ENCODE assay signal across 24 mouse cellular contexts in genomic region chr8:82669241-82669640, GRCm38 (mm10).
"Had no signal": no experiment of that assay in that cellular context is flagged by ENCODE, and none has a peak within 500 bp of the region (broad histone marks: within the 10 kb centered on the region; RNA-seq: fewer than 3 reads in every experiment).

No protein-coding gene starts in this region.

- H3K4me3 ChIP-seq: heart, embryonic 10.5 days; heart, embryonic 12.5 days; hindbrain, embryonic 10.5 days; hindbrain, embryonic 12.5 days; intestine, embryonic 15.5 days; layer of hippocampus, adult 2 months; left cerebral cortex, adult 2 months; limb, embryonic 10.5 days; limb, embryonic 12.5 days had no signal

- H3K4me1 ChIP-seq: heart, embryonic 10.5 days; heart, embryonic 12.5 days; hindbrain, embryonic 10.5 days; hindbrain, embryonic 12.5 days; intestine, embryonic 15.5 days; limb, embryonic 10.5 days; limb, embryonic 12.5 days had no signal

- H3K27ac ChIP-seq: heart, embryonic 10.5 days; hindbrain, embryonic 10.5 days; hindbrain, embryonic 12.5 days; hindbrain, embryonic 14.5 days; intestine, embryonic 15.5 days; layer of hippocampus, adult 2 months; left cerebral cortex, adult 2 months; limb, embryonic 10.5 days; limb, embryonic 12.5 days had no signal

- H3K9me3 ChIP-seq: heart, embryonic 10.5 days; heart, embryonic 12.5 days; hindbrain, embryonic 10.5 days; hindbrain, embryonic 12.5 days; intestine, embryonic 15.5 days; limb, embryonic 10.5 days; limb, embryonic 12.5 days had no signal

- H3K9ac ChIP-seq: heart, embryonic 12.5 days; hindbrain, embryonic 12.5 days; hindbrain, embryonic 14.5 days; intestine, embryonic 15.5 days; limb, embryonic 12.5 days had no signal

- H3K27me3 ChIP-seq: heart, embryonic 12.5 days; hindbrain, embryonic 12.5 days; intestine, embryonic 15.5 days; limb, embryonic 12.5 days had no signal

- DNase-seq: gastrocnemius, postnatal 14 days; gastrocnemius, postnatal 36 days; heart, postnatal 10 days; heart, postnatal 4 days; kidney, adult 18-20 months; kidney, adult 8-10 months; kidney, postnatal 10 days; kidney, postnatal 25 days; kidney, postnatal 4 days; liver had no signal

- ATAC-seq: hindbrain, embryonic 16.5 days; inflammation-experienced regulatory T-cells, adult 6 months; intestine, embryonic 15.5 days; intestine, postnatal 0 days had no signal

- H3K36me3 ChIP-seq: heart, embryonic 10.5 days; heart, embryonic 12.5 days; hindbrain, embryonic 10.5 days; hindbrain, embryonic 12.5 days; intestine, embryonic 15.5 days; limb, embryonic 10.5 days; limb, embryonic 12.5 days had no signal

- H3K4me2 ChIP-seq: heart, embryonic 12.5 days; hindbrain, embryonic 12.5 days; hindbrain, embryonic 14.5 days; intestine, embryonic 15.5 days; limb, embryonic 12.5 days; liver, embryonic 11.5 days had no signal
